Mouse (Mus musculus): ENCODE measurements around the gene Lmtk3.

- TF ChIP-seq E2F4 (IDR thresholded peaks at IDR 0.05; ENCODE audit: insufficient replicate concordance, low read depth, low read length) (no peak), POLR2A (IDR thresholded peaks at IDR 0.05; ENCODE audit: low read depth, low read length) (no peak)
Measured at GRCm38 (mm10) chr7:45787642-45788041, 4.1 kb downstream of the Lmtk3 start.
